Mouse (Mus musculus) kidney, adult 2 months (tissue): Measurements from ENCODE around the gene Igf2bp1. TPM values are rescaled to one million over a fixed set of nuclear protein-coding genes. Genes with fewer than 3 reads are reported as not detected.
A peak's percentile ranks its signal among the peaks of the same experiment; 100 is the strongest.

Source experiments
- DNase-seq: peaks from one replicate; pipeline ENCODE4 v3.0.0; 2021
- H3K27ac ChIP-seq: fragments of 200-500 bp; 2 replicates; pipeline ENCODE4 v1.5.1; 2012; ENCODE audit warnings: low read depth, low read length, control low read depth, inconsistent platforms; ENCODE audit not compliant: insufficient read depth
- H3K27me3 ChIP-seq: fragments of 200-500 bp; replicated peaks from 2 replicates; pipeline ENCODE4 v1.6.1; 2012; ENCODE audit warnings: mild to moderate bottlenecking, moderate library complexity, low read length, inconsistent platforms; ENCODE audit not compliant: control insufficient read depth, insufficient read depth
- H3K36me3 ChIP-seq: fragments of 200-500 bp; 2 replicates; pipeline ENCODE4 v1.6.1; 2012; ENCODE audit warnings: mild to moderate bottlenecking, moderate library complexity, low read length, inconsistent platforms; ENCODE audit not compliant: control insufficient read depth, insufficient read depth
- H3K4me1 ChIP-seq: fragments of 200-500 bp; 2 replicates; pipeline ENCODE4 v1.6.1; 2011; ENCODE audit warnings: low read length; ENCODE audit not compliant: control insufficient read depth, insufficient read depth
- H3K4me3 ChIP-seq: fragments of 200-500 bp; 2 replicates; pipeline ENCODE4 v1.5.1; 2011; ENCODE audit warnings: mild to moderate bottlenecking, low read depth, low read length, control low read depth; ENCODE audit not compliant: insufficient read depth
- CTCF ChIP-seq: fragments of 200-500 bp; conservative IDR thresholded peaks from 2 replicates; pipeline ENCODE4 v1.5.1; 2011; ENCODE audit warnings: low read depth, mild to moderate bottlenecking, control low read depth, low read length, moderate library complexity, mixed read lengths; ENCODE audit not compliant: insufficient read depth, insufficient read length
- POLR2A ChIP-seq: fragments of 200-500 bp; IDR thresholded peaks from one replicate; pipeline ENCODE4 v1.6.1; 2011; ENCODE audit warnings: low read depth, low read length, control low read depth
- WGBS: fragments of 180-500 bp; shearing (Covaris S2); methylation state at CpG from one replicate; pipeline ENCODE4 v1.1.7; 2018; 5-methylcytosine and 5-hydroxymethylcytosine counted together
- polyA plus RNA-seq: library from polyadenylated mRNA; depleted of rRNA; stranded (reverse); fragments of >200 nt; gene quantifications from 2 replicates; pipeline ENCODE4 v1.2.3, GENCODE M21; 2012

Igf2bp1 gene
- polyA plus RNA-seq, 1 experiment = 1.1 TPM

DNA sequence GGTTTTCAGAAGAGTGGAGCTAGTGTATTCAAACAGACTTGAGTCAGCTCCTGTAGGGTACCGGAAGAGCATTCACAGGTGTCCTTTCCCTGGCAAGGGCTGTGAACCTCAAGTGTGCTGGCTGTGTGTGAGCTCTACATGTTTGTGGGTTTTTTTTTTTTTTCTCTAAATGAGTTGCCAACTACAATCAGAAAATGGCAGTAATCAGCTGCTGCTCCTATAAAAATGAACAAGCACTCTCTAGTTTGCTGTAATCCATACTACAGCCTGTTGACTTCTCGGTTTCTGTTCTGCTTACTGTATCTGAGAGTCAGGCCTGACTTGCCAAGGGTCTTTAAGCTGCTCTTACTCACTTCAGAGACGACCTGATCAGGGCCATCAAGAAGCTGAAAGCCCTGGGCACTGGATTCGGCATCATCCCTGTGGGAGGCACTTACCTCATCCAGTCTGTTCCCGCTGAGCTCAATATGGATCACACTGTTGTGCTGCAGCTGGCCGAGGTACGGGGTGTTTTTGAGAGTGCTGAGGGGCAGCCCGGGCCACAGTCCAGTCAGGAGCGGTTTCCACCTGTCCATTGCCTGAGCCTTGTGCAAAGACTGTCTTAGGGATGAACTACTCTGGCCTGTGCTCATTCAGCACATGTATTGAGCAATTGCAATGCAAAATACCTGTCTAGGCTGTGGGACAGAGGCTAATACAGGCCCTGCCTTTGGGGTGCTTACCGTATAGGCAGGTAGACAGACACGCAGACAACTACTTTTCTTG is 39.2 kb upstream of the Igf2bp1 start:
- peaks cover 8% of the 10 kb centered on the region; the same call in 1 of the 2 replicates for H3K4me1 ChIP-seq
- H3K27me3 ChIP-seq = no peaks in the 10 kb centered on the region
- WGBS = 84% methylated on average over 11 of the region's 11 CpGs

DNA sequence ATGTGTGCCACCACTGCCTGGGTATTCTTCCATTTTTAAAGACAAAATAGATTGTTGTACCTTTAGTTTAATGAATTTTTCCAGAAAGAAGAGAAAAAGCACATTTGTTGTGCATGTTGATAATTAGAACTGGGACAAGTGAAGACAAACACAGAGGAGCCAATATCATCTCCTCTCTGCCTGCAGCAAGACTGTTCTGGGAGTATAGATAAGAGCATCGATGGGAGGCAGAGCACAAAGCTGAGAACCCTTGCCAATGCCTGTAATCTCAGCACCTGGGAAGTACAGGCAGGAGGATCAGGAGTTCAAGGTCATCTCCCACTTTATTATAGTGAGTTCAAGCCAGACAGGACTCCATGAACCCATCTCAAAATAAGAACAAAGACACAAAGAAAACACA is 32.8 kb upstream of the Igf2bp1 start:
- Histone ChIP-seq H3K4me3 (no peak overlapping the region), H3K4me1 (0 out of 2 replicates have a peak, but pooled peaks cover 2% of the 10 kb centered on the region), H3K36me3 (peaks cover 5% of the 10 kb centered on the region), H3K27me3 (no peaks in the 10 kb centered on the region), H3K27ac (no peak overlapping the region)
- no peak for TF ChIP-seq POLR2A
- no peak for TF ChIP-seq CTCF
- WGBS = 87% methylated on average over 1 of the region's 1 CpGs
- DNase-seq = no peak

More for the DNA sequence above, 39.2 kb upstream of the Igf2bp1 start:
- Histone ChIP-seq H3K27ac (no peak overlapping the region), H3K4me3 (no peak overlapping the region), H3K36me3 (peaks cover 6% of the 10 kb centered on the region)
- TF ChIP-seq POLR2A (no peak), CTCF (no peak)
- DNase-seq = no peak

DNA sequence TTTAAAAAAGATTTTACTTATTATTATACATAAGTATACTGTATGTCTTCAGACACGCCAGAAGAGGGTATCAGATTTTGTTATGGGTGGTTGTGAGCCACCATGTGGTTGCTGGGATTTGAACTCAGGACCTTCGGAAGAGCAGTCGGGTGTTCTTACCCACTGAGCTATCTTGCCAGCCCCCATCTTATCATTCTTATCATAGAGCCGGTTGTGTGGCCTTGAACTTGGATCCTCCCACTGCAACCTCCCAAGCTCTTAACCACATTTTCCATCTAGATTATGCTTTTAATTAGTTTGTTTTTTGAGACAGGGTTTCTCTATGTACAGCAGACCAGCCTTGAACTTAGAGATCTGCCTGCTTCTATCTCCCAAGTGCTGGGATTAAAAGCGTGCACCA is 31.8 kb upstream of the Igf2bp1 start:
- peaks cover 5% of the 10 kb centered on the region for H3K36me3 ChIP-seq
- H3K4me1 ChIP-seq = 0 out of 2 replicates have a peak, but pooled peaks cover 2% of the 10 kb centered on the region
- no peak for TF ChIP-seq CTCF
- no peak for TF ChIP-seq POLR2A
- WGBS = 93% methylated on average over 5 of the region's 5 CpGs
- no peaks in the 10 kb centered on the region for H3K27me3 ChIP-seq
- no peak overlapping the region for H3K4me3 ChIP-seq
- no peak overlapping the region for H3K27ac ChIP-seq
- DNase-seq = no peak

DNA sequence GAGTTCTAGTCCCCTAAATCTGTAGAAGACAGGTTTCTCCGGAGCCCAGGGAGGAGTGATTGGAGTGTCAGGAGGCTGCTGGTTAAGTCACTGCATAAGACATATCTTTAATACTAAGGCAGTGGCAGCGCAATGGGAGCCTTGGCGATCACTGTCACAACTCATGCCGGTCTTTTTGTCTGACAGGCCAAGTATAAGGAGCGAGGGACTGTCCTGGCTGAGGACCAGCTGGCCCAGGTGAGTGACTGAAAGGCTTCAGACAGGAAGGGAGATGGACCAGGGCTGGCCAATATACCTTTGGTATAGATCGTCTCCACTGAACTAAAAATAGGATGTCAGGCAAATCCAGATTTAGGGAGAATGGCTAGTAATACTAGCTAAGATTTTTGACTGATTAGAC is 29.4 kb upstream of the Igf2bp1 start:
- Histone ChIP-seq H3K27ac (no peak overlapping the region), H3K27me3 (no peaks in the 10 kb centered on the region), H3K36me3 (no peaks in the 10 kb centered on the region), H3K4me3 (peak overlapping the region; percentile 94), H3K4me1 (peaks cover 5% of the 10 kb centered on the region; the same call in 1 of the 2 replicates)
- WGBS = 12% methylated on average over 6 of the region's 6 CpGs
- TF ChIP-seq POLR2A = no peak
- no peak for TF ChIP-seq CTCF
- no peak for DNase-seq

DNA sequence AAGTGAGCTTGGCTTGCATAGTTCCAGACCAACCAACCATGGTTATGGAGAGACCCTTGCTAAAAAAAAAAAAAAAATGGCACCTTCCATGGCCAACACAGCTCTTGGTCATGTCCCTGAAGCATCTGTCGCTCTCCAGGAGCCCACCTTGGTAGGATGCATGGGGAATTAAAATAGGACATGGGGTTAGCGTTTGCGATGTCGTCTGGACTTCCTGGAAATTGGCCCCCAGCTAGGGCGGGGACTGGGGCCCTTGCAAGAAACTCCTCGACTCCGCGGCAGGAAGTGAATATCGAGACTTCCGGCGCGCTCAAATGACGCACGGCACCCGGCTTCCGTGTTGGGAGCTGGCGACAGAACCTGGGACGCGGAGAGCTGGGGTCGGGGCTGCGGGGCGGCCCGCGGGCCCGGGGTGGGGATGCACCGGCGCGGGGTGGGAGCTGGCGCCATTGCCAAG is 28.9 kb upstream of the Igf2bp1 start, which contains the start of gene Snf8:
Gene Snf8, plus strand, starts transcription at position 290 of the 457 bp plus-strand sequence.
- under 1% methylated on average over 29 of the region's 29 CpGs for WGBS
- no peaks in the 10 kb centered on the region for H3K27me3 ChIP-seq
- no peaks in the 10 kb centered on the region for H3K36me3 ChIP-seq
- H3K4me1 ChIP-seq = peaks cover 5% of the 10 kb centered on the region; the same call in 1 of the 2 replicates
- DNase-seq = peak; percentile 96
- H3K4me3 ChIP-seq = peak within 1 kb of the TSS; percentile 94
- TF ChIP-seq CTCF (no peak), POLR2A (peak; percentile 42)
- H3K27ac ChIP-seq = peak within 1 kb of the TSS; percentile 22

DNA sequence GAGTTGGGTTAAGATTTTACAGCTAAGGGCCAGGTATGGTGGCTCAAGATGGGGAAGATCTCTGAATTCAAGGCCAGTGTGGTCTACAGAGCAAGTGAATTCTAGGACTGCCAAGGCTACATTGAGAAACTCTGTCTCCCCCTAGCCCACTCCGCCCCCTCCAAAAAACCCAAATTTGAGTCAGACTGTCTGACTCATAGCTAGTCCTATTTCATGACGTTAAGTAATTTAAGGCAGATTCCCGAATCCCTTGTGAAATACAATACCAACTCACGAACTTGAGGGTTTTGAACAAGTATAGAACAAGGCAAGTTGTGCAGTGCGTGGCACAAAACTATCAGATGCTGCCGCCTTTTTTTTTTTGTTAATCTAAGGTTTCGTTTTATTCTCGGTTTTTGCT is 28.4 kb upstream of the Igf2bp1 start:
- Histone ChIP-seq H3K27ac (peak overlapping the region; percentile 22; the same call in 1 of the 2 replicates), H3K4me3 (peak overlapping the region; percentile 94)
- whole genome bisulfite sequencing = 41% methylated on average over 8 of the region's 8 CpGs

DNA sequence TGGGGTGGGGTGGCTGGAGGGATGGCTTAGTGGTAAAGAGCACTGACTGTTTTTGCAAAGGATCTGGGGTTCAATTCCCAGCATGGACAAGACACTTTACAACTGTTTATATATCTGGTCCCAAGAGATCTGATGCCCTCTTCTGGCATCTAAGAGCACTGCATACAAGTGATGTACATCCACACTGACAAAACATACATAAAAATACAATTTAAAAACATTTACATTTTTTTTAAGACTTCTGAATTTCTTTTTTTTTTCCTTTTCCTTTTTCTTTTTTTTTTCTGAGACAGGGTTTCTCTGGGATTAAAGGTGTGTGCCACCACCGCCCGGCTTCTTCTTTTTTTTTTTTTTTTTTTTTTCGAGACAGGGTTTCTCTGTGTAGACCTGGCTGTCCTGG is 27.5 kb upstream of the Igf2bp1 start:
- no peaks in the 10 kb centered on the region for H3K27me3 ChIP-seq
- H3K4me3 ChIP-seq = no peak overlapping the region
- peak; percentile 14 for DNase-seq
- peaks cover 5% of the 10 kb centered on the region; the same call in 1 of the 2 replicates for H3K4me1 ChIP-seq
- no peak for TF ChIP-seq POLR2A
- TF ChIP-seq CTCF = 0 out of 2 replicates have a peak, but pooled peaks have one; percentile 2
- 94% methylated on average over 2 of the region's 3 CpGs for WGBS
- no peak overlapping the region for H3K27ac ChIP-seq
- H3K36me3 ChIP-seq = no peaks in the 10 kb centered on the region

More for the DNA sequence above, 28.4 kb upstream of the Igf2bp1 start:
- TF ChIP-seq POLR2A (no peak), CTCF (no peak)
- no peaks in the 10 kb centered on the region for H3K36me3 ChIP-seq
- DNase-seq = no peak
- H3K27me3 ChIP-seq = no peaks in the 10 kb centered on the region
- H3K4me1 ChIP-seq = peaks cover 5% of the 10 kb centered on the region; the same call in 1 of the 2 replicates
